In the genomic region with DNA sequence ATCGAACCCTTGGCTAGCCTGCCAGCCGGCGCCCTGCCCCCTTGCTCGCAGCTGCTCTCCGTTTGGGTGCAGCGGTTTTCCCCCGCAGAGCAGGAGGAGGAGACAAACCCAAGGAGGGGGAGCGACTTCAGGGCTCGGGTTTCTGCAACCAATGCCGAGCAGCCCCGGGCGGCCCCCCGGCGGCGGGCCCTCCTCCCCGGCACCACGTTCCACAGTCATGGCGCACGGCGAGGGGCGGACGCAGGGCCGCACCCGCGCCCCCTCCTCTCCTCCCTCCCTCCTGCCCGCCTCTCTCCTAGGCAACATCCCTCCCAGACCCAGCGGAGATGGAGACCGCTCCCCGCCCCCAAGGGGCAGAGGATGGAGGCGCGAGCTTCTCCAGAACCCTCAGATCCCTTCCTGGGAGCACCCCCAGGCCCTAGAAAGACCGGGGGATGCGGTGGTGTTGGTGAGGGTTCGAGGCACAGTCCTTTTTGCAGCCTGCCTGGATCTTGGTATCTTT, we compare ENCODE assay signal across 8 mouse cellular contexts.
DNase-seq lines count a peak whose midpoint lies in the region; ATAC-seq and TF ChIP-seq lines count a peak whose summit lies in the region.

No protein-coding gene starts in this region.

- H3K4me2 ChIP-seq in forebrain, embryonic 11.5 days (ENCODE audit: low read depth, low read length, severe bottlenecking): peak overlapping the region; percentile 90
- peak overlapping the region; percentile 94 for H3K4me2 ChIP-seq in heart, embryonic 16.5 days (ENCODE audit: low read depth, low read length)
- H3K4me2 ChIP-seq in liver, embryonic 14.5 days (ENCODE audit: low read depth): peak overlapping the region; percentile 77
- peak overlapping the region; percentile 82 for H3K4me2 ChIP-seq in stomach, embryonic 16.5 days (ENCODE audit: low read depth, low read length)

- no peaks in the 10 kb centered on the region for H3K36me3 ChIP-seq in forebrain, embryonic 11.5 days (ENCODE audit: control insufficient read depth, insufficient read depth, low read length)
- H3K36me3 ChIP-seq in heart, embryonic 16.5 days (ENCODE audit: control insufficient read depth, insufficient read depth): no peaks in the 10 kb centered on the region
- H3K36me3 ChIP-seq in liver, embryonic 14.5 days (replicated peaks; ENCODE audit: control insufficient read depth, insufficient read depth, low read depth): no peaks in the 10 kb centered on the region
- no peaks in the 10 kb centered on the region for H3K36me3 ChIP-seq in stomach, embryonic 16.5 days (ENCODE audit: control insufficient read depth, insufficient read depth, low read length)

- peak overlapping the region; percentile 69 for H3K4me3 ChIP-seq in bone marrow macrophage, adult 2 months (ENCODE audit: insufficient read depth, low read length)
- peak overlapping the region; percentile 64 for H3K4me3 ChIP-seq in forebrain, embryonic 11.5 days (ENCODE audit: low read depth, low read length)
- H3K4me3 ChIP-seq in heart, embryonic 16.5 days (ENCODE audit: low read length): peak overlapping the region; percentile 72
- peak overlapping the region; percentile 51 to 57 for H3K4me3 ChIP-seq in liver, embryonic 14.5 days (ENCODE audit: insufficient read depth in 1 of 2, low read depth in 2 of 2, low read length in 2 of 2)
- peak overlapping the region; percentile 77 for H3K4me3 ChIP-seq in stomach, embryonic 16.5 days (replicated peaks; ENCODE audit: low read length)

- DNase-seq in B cell, adult 2 months: peak; percentile 20 to 33
- peak; percentile 98 for DNase-seq in forebrain, embryonic 11.5 days (ENCODE audit: low spot score)
- DNase-seq in kidney, postnatal 25 days: peak; percentile 86 to 94
- peak; percentile 18 to 36 (median 25) for DNase-seq in liver, embryonic 14.5 days (ENCODE audit: low read depth in 3 of 3, low spot score in 3 of 3)
- peak; percentile 91 for DNase-seq in neural tube, embryonic 10.5 days (ENCODE audit: extremely low spot score, low spot score)

- peak overlapping the region; percentile 92 for H3K9ac ChIP-seq in forebrain, embryonic 11.5 days (ENCODE audit: low read length)
- H3K9ac ChIP-seq in heart, embryonic 16.5 days (ENCODE audit: low read length): peak overlapping the region; percentile 92
- no peak overlapping the region for H3K9ac ChIP-seq in liver, embryonic 14.5 days (replicated peaks)
- peak overlapping the region; percentile 91 for H3K9ac ChIP-seq in stomach, embryonic 16.5 days (ENCODE audit: low read length)

- no peaks in the 10 kb centered on the region for H3K27me3 ChIP-seq in forebrain, embryonic 11.5 days (ENCODE audit: control insufficient read depth, insufficient read depth, low read length)
- H3K27me3 ChIP-seq in heart, embryonic 16.5 days (ENCODE audit: control insufficient read depth, insufficient read depth, low read length): no peaks in the 10 kb centered on the region
- H3K27me3 ChIP-seq in liver, embryonic 14.5 days (ENCODE audit: control insufficient read depth, insufficient read depth, low read length): peaks cover 32% of the 10 kb centered on the region
- H3K27me3 ChIP-seq in stomach, embryonic 16.5 days (ENCODE audit: control insufficient read depth, insufficient read depth, low read length): no peaks in the 10 kb centered on the region

- peak; percentile 94 for ATAC-seq in forebrain, embryonic 11.5 days (replicated peaks; ENCODE audit: low FRiP score)
- ATAC-seq in heart, embryonic 16.5 days (replicated peaks; ENCODE audit: extremely low read depth, insufficient read depth, low FRiP score): peak; percentile 91
- peak; percentile 79 for ATAC-seq in liver, embryonic 14.5 days (ENCODE audit: insufficient read depth)
- ATAC-seq in stomach, embryonic 16.5 days (ENCODE audit: insufficient read depth, low FRiP score): peak; percentile 94

- peak overlapping the region; percentile 62 for H3K27ac ChIP-seq in bone marrow macrophage, adult 2 months (ENCODE audit: insufficient read depth, low read depth, low read length)
- peak overlapping the region; percentile 98 for H3K27ac ChIP-seq in forebrain, embryonic 11.5 days (ENCODE audit: low read depth, low read length)
- H3K27ac ChIP-seq in heart, embryonic 16.5 days (ENCODE audit: low read length): peak overlapping the region; percentile 98
- H3K27ac ChIP-seq in liver, embryonic 14.5 days: no peak overlapping the region
- H3K27ac ChIP-seq in stomach, embryonic 16.5 days (ENCODE audit: low read length): peak overlapping the region; percentile 99

- WGBS in forebrain, embryonic 11.5 days: under 1% methylated on average over 29 of the region's 34 CpGs
- WGBS in heart, embryonic 16.5 days: 0% methylated on average over 26 of the region's 34 CpGs
- under 1% methylated on average over 33 of the region's 34 CpGs for WGBS in liver, embryonic 14.5 days (ENCODE audit: insufficient replicate concordance)
- WGBS in stomach, embryonic 16.5 days: 0% methylated on average over 27 of the region's 34 CpGs

- TF ChIP-seq POLR2A in bone marrow macrophage, adult 2 months (IDR thresholded peaks at IDR 0.05; ENCODE audit: borderline replicate concordance, low read depth, low read length): no peak

- H3K4me1 ChIP-seq in bone marrow macrophage, adult 2 months (ENCODE audit: control insufficient read depth, insufficient read depth, low read length): peaks cover 21% of the 10 kb centered on the region
- H3K4me1 ChIP-seq in forebrain, embryonic 11.5 days (replicated peaks; ENCODE audit: control insufficient read depth, insufficient read depth, low read length): peaks cover 9% of the 10 kb centered on the region; the same call in 1 of the 2 replicates
- H3K4me1 ChIP-seq in heart, embryonic 16.5 days (ENCODE audit: control insufficient read depth, insufficient read depth, low read length): peaks cover 23% of the 10 kb centered on the region
- H3K4me1 ChIP-seq in liver, embryonic 14.5 days (replicated peaks; ENCODE audit: control insufficient read depth in 2 of 2, insufficient read depth in 2 of 2, low read length in 1 of 2): peaks cover 0 to 5% of the 10 kb centered on the region in 2 experiments; a peak in 1 of 4 replicates
- H3K4me1 ChIP-seq in stomach, embryonic 16.5 days (ENCODE audit: control insufficient read depth, insufficient read depth, low read length): peaks cover 28% of the 10 kb centered on the region

- H3K9me3 ChIP-seq in forebrain, embryonic 11.5 days (ENCODE audit: control insufficient read depth, low read length): no peaks in the 10 kb centered on the region
- no peaks in the 10 kb centered on the region for H3K9me3 ChIP-seq in heart, embryonic 16.5 days (replicated peaks; ENCODE audit: control insufficient read depth, low read length)
- H3K9me3 ChIP-seq in liver, embryonic 14.5 days (ENCODE audit: control insufficient read depth, low read length): no peaks in the 10 kb centered on the region
- no peaks in the 10 kb centered on the region for H3K9me3 ChIP-seq in stomach, embryonic 16.5 days (replicated peaks; ENCODE audit: control insufficient read depth, low read length)

- no peak for TF ChIP-seq CTCF in bone marrow macrophage, adult 2 months (IDR thresholded peaks at IDR 0.05; ENCODE audit: low read depth, low read length)
- no peak for TF ChIP-seq CTCF in liver, embryonic 14.5 days (IDR thresholded peaks at IDR 0.05; ENCODE audit: low read depth)

- TF ChIP-seq EP300 in liver, embryonic 14.5 days (IDR thresholded peaks at IDR 0.05; ENCODE audit: low read depth): no peak

Comparison
In these comparisons a context has a peak if more than half of its experiments do, and no peak if none do; other contexts are left out.
1. DNase-seq: peak in every context shown above with its lines; median percentile 98 in forebrain, embryonic 11.5 days; 91 in neural tube, embryonic 10.5 days; 90 in kidney, postnatal 25 days; 26 in B cell, adult 2 months; 25 in liver, embryonic 14.5 days.